Mouse (Mus musculus) right cerebral cortex, postnatal 10 days (tissue): ENCODE data around the gene Mia.

ENCODE experiments used
- DNase-seq, 2 experiments: peaks; one replicate each; pipeline ENCODE4 v3.0.0; 2021; ENCODE audit warnings: low spot score in 2 of 2

The Mia gene

DNA sequence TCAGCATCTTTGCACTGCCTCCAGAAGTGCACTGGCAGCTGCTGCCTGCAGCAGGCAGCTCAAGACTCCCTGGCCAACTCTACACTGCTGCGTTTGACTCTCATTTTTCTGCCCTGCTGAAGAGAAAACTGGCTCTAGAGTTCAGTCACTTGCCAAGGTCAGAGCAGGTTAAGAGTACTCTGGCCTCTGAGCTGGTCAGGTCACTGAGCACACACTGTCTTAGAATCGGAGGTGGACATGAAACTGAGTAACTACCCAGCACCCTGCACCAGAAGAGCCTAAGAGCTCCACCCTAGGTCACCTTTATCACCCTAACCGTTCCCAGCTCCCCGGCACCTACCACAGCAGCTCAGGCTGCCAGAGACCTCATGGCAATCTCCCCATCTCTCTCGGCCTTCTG, 5.0 kb upstream of the Mia start:
- DNase-seq = no peak

DNA sequence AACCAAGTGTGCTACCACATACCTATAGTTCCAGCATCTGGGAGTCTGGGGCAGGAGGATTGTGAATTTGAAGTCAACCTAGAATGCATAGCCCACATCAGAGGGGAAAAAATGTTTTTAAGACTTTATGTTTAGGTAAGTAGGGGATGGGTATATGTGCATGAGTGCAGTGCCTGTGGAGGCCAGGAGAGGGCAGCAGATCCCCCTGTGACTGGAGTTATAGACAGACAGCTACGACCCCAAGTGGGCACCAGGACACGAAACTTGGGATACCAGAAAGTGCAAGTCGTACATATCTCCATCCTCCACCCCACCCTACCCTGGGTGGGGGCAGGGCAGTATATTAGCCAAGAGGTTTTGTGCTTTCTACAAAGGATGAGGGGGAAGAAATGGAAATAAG, 4.0 kb upstream of the Mia start:
- DNase-seq = no peak

DNA sequence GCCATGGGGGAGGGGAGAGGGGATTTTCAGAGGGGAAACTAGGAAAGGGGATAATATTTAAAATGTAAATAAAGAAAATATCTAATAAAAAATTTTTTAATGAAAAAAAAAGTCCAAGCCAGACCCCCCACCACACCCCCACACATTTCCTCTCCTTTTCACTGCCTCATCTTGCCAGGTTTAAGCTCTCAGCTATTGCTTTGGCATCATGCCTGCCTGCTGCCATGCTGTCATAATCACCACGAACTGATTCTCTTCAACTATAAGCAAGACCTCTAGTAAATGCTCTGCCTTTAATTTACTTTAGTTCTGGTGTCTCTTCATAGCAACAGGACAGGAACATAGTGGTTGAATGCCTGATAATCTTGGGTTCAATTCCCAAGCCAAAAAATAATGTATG, 1.5 kb upstream of the Mia start:
- DNase-seq = peak in 1 of 2 experiments; percentile 29

DNA sequence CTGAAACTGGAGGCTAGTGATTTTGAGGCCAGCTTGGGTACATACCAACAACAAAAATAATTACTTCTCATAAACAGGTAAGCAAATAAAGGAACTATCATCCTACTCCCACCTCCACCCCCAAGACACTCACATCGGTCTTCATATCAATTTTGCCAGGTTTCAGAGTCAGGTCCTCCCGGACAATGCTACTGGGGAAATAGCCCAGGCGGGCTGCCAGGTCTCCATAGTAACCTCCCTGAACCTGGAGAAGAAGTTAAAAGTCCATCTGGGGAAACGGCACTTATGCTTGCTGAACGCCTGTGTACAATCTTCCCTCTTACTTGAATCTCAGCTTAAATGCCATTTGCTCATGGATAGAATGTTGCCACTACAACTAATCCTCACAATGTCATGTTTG, 921 bp downstream of the Mia start:
- DNase-seq = peak in 1 of 2 experiments; percentile 43

DNA sequence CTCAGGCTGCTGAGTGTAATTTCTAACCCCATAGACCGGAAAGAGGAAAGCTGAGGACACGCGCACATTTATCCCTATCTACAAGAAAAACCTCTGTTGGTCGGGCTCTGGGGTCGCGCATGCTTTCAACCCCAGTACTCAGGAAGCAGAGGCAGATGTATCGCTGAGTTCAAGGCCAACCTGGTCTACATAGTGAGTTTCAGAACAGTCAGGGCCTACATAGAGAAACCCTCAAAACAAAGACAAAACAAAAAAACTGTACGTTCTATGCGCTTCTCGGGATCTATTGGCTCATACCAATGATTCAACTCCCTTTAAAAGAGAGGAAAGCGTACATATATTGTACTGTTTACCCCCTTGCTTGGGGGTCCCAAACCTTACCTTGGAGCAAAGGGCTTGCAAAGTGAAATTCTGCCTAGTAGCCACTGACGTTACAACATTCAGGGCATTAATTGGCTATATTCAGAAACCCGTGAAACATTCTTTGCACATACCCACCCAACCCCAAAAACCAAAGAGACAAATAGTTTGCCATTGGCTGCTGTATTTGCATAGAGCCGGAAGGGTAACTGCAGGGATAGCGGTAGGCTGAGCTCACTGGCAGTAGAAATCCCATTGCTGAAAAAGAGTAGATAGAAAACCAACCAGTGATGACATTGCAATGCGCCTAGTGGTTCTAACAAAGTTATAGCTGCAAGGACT, 1.6 kb downstream of the Mia start:
- DNase-seq = peak in 1 of 2 experiments; percentile 60

DNA sequence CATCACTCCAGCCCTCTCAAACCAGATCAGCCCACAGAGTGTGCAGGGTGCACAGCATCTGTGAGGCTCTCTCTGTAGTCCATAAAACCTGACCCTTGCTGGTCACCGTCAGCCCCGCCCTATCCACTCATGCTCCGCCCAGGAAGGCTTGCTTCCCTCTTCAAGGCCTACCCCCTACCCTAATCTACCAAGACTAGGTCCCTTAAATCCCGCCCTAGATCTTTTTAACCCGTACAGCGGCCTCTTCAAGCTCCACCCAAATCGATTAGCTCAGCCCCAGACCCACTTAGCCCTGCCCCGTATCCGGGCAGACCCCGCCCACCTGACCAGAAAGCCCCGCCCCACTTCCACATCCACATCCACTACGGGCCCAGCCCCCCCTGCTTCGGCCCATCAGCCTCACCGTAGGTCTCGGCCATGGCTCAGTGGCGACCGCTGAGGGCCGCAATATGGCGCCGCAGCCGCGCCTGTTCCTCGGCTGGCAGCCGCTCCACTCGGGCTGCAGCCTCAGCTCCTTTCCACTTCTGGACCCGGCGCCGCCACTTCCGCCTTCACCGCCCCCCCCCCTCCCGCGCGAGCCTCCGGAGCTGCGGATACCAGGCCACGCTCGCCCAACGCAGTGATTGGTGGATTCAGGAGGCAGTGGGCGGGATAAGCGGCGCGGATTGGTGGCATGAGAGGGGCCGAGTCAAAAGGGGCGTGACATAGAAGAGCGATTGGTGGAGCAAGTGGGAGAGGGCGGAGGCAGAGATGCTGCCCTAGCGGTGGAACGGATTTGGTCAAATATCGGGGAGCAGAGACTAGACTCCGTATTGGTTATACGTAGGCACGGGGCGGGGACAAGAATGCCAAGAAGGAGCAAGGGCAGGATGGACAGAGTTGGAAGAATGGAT, 2.4 kb downstream of the Mia start, which contains the start of gene Rab4b:
Gene Rab4b, minus strand, starts transcription at position 573 of the 893 bp plus-strand sequence.
- DNase-seq = peak; percentile 100

DNA sequence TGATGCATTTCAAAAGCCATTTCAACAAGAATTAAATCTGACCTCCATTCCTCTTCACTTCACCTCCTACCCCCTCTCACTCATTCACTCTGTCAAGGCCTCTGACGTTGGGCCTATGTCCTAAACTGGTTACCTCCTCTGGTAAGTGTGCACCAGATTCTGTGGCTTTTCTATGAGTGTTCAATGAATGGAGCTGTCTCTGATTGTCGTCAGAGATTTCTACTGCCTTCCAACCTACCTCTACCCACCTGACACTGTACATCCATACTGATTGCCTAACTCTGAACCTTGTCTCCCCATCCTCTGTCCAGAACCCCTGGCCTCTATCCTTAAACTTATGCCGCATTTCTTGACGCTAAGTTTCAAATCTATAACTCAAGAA, 3.0 kb downstream of the Mia start:
- DNase-seq = no peak

DNA sequence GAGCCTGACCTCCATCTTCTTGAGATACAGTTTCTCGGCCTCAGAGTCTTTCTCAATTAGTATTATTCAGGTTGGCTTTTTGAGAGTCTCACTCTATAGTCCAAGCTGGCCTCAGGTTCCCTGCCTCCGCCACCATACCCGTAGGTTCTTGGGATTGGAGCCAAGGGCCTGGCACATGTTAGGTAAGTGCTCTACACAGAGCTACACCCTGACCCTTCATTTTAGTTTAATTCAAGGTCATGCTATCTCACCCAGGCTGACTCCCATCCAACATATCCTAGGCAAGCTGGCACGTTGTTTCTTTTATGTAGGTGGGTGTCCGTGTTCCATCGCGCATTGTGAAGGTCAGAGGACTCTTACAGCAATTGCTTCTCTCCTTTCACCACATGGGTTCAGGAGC, 6.1 kb downstream of the Mia start:
- DNase-seq = no peak

DNA sequence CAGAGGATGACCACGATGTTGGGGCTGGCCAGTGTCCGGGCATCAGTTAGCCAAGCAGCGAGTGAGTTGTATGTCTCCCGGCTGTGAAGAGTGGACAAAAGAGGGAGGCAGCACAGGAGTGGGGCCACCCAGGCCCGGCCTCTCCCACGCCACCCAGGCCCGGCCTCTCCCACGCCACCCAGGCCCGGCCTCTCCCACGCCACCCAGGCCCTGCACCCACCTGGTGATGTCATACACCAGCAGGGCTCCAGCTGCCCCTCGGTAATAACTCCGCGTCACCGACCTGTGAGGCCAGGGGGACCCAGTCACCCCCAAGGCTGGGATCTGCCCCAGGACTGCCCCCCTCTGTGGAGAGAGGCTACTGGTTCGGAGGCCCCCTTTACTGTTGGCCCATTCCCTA, 6.5 kb downstream of the Mia start:
- no peak for DNase-seq

DNA sequence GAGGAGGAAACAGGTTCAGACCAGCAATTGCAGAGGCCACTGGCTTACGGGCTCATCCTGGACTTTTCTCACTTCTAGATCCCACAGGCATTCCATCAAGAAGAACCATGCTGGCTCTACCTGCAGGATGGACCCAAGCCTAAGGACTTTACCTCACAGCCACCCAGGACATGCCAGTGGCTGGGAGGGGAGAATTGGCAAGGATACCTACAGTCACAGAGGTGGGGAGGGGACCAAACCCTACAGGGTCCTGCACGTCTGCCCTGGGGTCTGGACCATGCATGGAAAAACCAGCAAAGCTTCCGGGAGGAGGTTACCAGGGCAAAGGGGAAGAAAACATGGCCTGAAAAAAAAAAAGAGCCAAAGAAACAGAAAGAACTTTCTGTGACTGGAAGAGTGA, 10.0 kb downstream of the Mia start:
- peak in 1 of 2 experiments; percentile 28 for DNase-seq

DNA sequence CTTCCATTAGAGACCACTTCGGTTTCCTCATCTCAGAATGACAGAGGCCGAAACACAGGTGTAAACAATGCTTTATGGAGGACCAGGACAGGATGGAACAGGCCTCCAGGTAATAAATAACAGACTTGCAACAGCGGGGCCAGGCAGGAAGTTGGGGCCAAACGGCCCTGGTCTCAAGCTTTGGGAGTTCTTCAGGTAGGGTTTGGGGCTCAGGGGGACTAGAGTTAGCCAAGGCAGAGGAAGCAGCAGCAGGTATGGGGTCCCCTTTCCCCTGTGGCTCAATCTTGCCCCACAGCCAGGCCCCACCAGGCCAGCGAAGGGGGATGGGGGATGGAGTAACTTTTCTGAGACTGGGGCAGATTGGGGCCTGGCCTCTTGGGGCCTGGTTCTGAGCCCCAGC, 12.6 kb downstream of the Mia start:
- peak in 1 of 2 experiments; percentile 33 for DNase-seq

DNA sequence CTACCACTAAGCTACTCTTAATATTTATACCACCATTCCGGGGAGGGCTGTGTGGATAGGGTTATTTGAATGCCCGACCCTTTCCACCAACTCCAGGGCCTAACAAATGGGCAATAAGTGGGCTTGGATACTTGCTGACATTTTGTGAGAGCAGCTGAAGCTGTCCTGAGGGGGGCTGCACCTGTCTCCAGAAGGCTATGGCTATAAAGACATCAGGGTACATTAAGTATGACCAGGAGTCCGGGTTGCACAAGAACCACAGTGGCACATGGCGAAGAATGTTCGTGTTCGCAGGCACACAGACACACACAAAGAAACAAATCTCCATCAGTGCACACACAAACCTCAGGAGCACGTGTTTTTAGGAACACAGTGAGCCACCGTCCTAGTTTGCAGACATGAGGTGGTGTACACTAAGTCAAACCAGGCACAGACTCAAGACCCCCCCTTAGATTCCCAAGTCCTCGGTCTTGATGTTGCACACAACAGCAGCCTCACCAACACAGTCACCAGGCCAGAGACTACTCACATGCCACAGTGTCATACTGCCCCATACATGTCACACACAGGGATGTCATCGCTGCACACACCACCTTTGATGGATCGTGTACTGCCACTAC, 13.4 kb downstream of the Mia start:
- peak in 1 of 2 experiments; percentile 38 for DNase-seq

DNA sequence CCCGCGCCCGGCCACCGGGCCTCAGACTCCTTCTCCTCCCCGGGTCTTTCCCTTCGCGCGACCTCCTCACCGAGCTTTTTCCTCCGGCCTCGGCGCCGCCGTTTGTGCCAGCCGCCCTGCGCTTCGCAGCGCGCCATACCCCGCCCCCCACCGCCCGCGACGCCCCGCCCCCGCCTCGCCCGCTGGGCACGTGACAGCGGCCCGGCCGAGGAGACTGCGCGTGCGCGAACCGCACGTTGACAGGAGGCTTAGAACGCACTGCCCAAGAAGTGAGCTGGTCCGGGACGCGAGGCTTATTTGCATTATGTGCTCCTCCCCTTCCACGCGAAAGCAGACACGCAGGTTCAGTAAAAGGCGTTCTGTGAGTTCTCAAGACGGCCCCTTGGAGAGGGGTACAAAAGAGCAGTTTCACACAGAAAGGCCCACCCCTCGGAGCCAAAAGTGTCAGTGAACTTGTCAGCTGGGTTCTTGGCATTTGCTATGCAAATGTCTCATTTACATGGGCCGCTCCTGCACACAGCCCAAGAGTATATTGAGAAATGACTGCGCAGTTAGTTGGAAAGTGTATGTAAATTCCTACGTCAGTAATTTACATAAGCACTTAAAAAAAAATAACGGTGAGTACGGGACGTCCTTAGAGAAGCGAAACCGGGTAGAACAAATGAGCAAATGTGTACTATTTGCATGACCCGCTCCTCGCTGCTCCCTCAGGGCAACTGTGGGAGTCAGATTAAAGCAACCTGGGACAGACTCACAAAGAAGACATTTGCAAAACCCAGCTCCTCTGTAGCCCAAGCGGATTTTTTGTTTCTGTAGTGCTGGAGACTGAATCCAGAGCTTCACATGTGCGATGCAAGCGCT, 14.1 kb downstream of the Mia start, which contains the start of gene Egln2:
Gene Egln2, minus strand, starts transcription at position 189 of the 861 bp plus-strand sequence.
- DNase-seq = peak; percentile 96 to 97

DNA sequence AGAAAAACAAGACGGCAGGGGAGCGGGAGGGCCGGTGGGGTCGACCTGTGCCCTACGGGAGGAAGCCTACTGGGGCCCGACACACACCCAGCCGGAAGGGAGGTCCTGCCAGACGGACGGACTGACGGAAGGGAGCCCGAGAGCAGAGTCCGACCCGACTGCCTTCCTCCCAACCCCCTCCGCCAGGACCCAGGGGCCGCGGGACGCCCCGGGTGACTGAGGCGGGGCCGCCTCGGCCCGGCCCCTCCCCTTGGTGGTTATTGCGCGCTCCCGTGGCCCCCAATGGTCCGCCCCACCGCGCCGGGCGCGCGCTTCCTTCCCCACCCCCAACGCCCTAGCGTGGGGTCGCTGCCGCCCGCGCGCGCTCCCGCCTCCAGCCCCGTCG, 14.7 kb downstream of the Mia start:
- DNase-seq = peak; percentile 86 to 88

DNA sequence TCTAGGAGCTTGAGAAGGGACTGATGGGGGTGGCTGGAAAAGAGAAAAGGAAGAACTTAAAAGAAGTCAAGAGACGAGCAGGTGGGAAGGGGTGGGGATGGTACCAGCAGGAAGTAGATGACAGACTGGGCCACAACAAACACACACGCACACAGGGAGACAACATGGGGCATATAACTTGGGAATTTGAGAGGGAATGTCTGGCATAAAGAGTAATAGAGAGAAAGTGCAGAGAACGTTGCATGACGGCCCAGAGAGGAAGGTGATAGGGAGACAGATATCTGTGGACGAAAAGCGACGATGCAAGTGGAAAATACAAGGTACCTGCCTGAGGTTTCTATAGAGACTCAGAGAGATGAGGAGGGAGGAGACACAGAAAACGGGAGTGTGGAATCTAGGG, 15.3 kb downstream of the Mia start:
- peak in 1 of 2 experiments; percentile 33 for DNase-seq

DNA sequence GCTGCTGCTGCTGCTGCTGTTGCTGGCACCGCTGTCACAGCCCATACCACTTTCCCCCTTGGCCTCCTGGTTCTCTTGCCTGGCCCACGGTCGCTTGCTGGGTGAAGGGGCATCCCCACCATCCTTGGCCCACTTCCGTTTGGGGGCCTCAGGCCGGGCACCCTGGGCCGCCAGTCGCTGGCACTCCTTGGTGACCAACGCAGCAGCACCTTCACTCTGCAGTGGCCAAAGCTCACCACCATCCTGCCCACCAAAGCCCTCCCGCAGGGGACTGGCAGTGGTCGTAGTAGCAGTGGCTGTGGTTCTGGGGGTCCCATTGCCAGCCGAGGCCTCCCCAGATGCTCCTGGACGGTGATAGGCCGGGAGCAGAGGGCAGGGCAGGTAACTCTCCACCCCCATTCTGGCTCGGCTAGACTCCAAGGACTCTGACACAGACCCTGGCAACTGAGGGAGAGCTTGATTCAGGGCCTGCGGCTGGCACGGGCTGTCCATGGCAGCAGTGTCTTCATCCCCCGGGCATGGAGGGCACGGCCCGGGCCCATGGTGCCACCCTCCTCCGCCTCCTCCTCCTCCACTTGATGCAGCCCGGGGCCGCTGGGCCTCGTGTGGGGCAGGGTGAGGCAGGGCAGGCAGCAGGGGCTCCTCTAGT, 15.8 kb downstream of the Mia start:
- DNase-seq = peak; percentile 51 to 57

DNA sequence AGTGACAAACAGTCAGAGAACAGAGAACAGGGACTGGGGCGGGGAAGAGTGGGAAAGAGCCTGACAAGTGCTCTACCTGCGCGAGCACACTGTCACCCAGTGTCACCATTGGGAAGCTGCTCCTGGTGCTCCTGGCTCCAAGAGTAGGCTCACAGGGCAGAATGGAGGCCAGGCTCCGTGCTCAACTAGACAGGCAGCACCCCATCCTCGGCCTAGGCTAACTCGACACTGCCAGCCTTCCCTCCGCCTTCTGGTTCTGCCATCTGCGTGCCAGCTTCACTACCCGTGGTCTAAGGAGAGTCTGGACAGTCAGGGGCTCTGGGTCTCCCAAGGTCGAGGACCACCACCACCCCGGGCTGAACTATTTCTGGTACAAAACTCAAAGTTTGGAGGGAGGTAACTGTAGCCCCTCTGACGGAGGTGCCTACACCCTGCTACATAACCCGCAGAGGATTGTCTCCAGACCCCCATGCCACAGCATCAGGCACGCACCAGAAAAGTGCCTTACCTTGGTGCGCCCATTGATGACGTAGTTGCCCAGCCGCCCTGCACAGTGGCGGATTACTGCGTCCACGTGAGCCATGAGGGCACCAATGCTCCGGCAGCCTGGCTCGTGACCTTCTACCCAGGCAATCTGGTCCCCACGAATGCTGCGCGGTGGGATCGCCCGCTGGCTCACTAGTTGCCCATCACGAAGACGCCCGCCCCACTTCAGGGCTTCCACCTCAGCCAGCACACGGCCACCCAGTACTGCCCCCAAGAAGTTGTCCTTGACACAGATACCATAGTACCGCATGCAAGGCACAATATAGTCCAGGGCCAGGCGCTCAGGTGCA, 16.6 kb downstream of the Mia start:
- peak in 1 of 2 experiments; percentile 66 for DNase-seq

DNA sequence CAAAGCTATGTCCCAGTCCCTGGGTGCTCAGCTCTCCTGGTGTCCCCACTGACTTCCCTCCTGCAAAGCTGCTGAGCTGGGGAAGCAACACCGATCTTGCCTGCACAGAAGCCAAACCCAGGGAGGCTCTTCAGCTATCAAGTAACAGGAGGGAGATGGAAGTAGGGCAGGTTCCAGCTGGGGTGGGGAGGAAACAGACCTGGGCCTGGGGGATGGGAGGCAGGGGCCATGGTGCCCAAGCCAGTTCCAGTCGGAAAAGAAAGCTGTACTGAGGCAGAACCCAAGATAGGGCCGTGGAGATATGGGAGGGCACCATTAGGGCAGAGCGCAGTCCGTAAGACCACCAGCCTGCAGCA, 17.5 kb downstream of the Mia start:
- peak in 1 of 2 experiments; percentile 35 for DNase-seq

DNA sequence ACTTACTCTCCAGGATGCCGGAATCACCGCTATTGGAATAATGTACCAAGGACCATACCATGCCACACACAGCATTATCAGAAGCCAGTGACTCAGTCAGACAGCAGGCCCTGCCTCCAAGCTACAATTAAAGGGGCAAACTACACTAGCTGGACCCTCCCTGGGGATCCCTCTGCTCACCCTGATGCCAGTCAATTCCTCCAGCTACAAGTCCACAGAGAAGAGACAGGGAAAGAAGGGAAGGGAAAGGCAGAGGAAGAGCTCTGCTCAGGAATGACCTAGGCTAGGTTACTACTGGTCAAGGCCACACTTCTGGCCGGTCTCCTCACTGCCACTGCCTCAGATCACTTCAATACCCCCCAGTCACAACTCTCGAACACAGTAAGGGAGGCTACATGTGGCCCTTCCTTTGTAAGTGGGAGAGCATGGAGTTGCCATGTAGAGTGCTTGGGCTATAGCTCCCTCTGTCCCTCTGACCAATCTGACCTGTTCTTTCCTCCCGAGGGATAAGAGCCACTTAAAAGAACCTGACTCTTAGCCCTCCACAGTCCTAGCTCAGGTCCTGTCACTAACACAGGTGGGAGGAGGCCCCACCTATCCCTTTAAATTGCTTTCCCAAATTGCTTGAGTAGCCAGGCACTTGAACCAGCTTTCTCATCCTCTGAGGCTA, 18.0 kb downstream of the Mia start:
- no peak for DNase-seq

DNA sequence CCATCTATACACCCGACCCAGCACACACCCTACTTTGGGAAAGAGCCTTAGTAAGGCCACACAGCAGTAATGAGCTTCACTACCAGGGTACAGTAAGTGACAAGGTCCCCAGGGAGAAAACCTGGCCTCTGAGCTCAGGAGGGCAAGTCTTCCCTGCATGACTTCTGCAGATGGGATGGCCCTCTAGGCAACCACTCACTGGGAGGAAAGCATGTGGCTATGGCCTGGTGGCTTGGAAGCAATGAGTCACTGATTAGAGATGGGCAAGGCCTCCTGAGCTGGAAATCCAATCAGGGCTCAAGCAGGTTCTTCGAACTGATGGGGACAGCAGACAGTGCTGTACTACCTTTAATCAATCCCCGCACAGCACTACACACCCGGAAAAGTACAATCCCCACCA, 19.2 kb downstream of the Mia start:
- peak in 1 of 2 experiments; percentile 28 for DNase-seq
